Mouse (Mus musculus) CD4-positive, CD25-positive, alpha-beta regulatory T cell (primary cell): Measurements from ENCODE around the gene Narf. TPM values are rescaled to one million over a fixed set of nuclear protein-coding genes. Genes with fewer than 3 reads are reported as not detected.

Source experiments
- polyA plus RNA-seq: library from polyadenylated mRNA; unstranded; fragments of 100-300 nt; shearing (Covaris generic); gene quantifications from one replicate; pipeline ENCODE4 v1.2.1, GENCODE M21; 2017

Narf gene
- polyA plus RNA-seq: 34.2 TPM

GRCm38 (mm10) chr11:121236564-121237344 is at the start of gene Narf:
Gene Narf (plus strand): TSS chr11:121237253.

GRCm38 (mm10) chr11:121204161-121205006 is 32.7 kb upstream of the Narf start, which contains the start of the genes Hexdc and Ogfod3:
Gene Hexdc (plus strand): TSS chr11:121204433.
Gene Ogfod3 (minus strand): TSS chr11:121204711.

GRCm38 (mm10) chr11:121229018-121229439 is 8.0 kb upstream of the Narf start, which contains the start of gene Cybc1:
Gene Cybc1 (minus strand): TSS chr11:121229322.

GRCm38 (mm10) chr11:121259160-121260100 is 22.4 kb downstream of the Narf start, which contains the start of gene Foxk2:
Gene Foxk2 (plus strand): TSS chr11:121259990.

Other genes with a start within 250 kb of the Narf start
- gene Csnk1d, start 245.9 kb upstream of the Narf start, polyA plus RNA-seq: 161 TPM
- 76.1 TPM for gene Cd7, start 197.8 kb upstream of the Narf start, polyA plus RNA-seq
- not detected for gene Sectm1b, start 173.7 kb upstream of the Narf start, polyA plus RNA-seq
- gene Sectm1a, start 156.0 kb upstream of the Narf start, polyA plus RNA-seq: not detected
- not detected for gene Tex19.2, start 118.6 kb upstream of the Narf start, polyA plus RNA-seq
- gene Tex19.1, start 91.1 kb upstream of the Narf start, polyA plus RNA-seq: not detected
- not detected for gene Uts2r, start 77.0 kb upstream of the Narf start, polyA plus RNA-seq
- 2.5 TPM for gene Hexdc, start 32.8 kb upstream of the Narf start, polyA plus RNA-seq
- 7.3 TPM for gene Ogfod3, start 32.5 kb upstream of the Narf start, polyA plus RNA-seq
- gene Cybc1, start 7.9 kb upstream of the Narf start, polyA plus RNA-seq: 115 TPM
- gene Foxk2, start 22.7 kb downstream of the Narf start, polyA plus RNA-seq: 18.2 TPM
- 40.8 TPM for gene Wdr45b, start 117.2 kb downstream of the Narf start, polyA plus RNA-seq
- gene Rab40b, start 151.0 kb downstream of the Narf start, polyA plus RNA-seq: not detected
- gene Fn3krp, start 184.1 kb downstream of the Narf start, polyA plus RNA-seq: 0.45 TPM
- gene Fn3k, start 197.7 kb downstream of the Narf start, polyA plus RNA-seq: 0.31 TPM
- 48.9 TPM for gene Tbcd, start 214.7 kb downstream of the Narf start, polyA plus RNA-seq